Mouse (Mus musculus) bone marrow, adult 2 months (tissue): Measurements from ENCODE around the gene Il2ra.

ENCODE experiments used
- CTCF ChIP-seq: fragments of 200-500 bp; IDR thresholded peaks from 2 replicates; pipeline ENCODE4 v1.5.1; 2011; ENCODE audit warnings: low read length, control low read depth; ENCODE audit not compliant: control insufficient read depth, insufficient read depth
- POLR2A ChIP-seq: fragments of 200-500 bp; IDR thresholded peaks from 2 replicates; pipeline ENCODE4 v1.6.1; 2011; ENCODE audit warnings: low read depth, mild to moderate bottlenecking, control low read depth, low read length, borderline replicate concordance; ENCODE audit not compliant: control insufficient read depth

GRCm38 (mm10) chr2:11652780-11653179, 10.2 kb downstream of the Il2ra start:
- TF ChIP-seq POLR2A (no peak), CTCF (no peak)
